Mouse (Mus musculus) thymus, postnatal 36 days (tissue): Measurements from ENCODE around the gene Carns1.
A peak's percentile ranks its signal among the peaks of the same experiment; 100 is the strongest.
"Not testable (repeated sequence)": the region's sequence is repeated elsewhere in the genome, so short reads cannot be mapped to it uniquely, and the experiment has no call there.

Source experiments
- DNase-seq, 2 experiments: peaks; one replicate each; pipeline ENCODE4 v3.0.0; 2022; ENCODE audit warnings: mixed read lengths in 2 of 2

The Carns1 gene

GRCm38 (mm10) chr19:4149283-4149682 lies 26.0 kb downstream of the Carns1 start:
- peak in 1 of 2 experiments; percentile 38 for DNase-seq

- DNase-seq, result no peak
Measured at GRCm38 (mm10) chr19:4148819-4149218, 26.5 kb downstream of the Carns1 start.

- DNase-seq, result peak; percentile 95 to 97
Measured at GRCm38 (mm10) chr19:4148491-4148806, 26.8 kb downstream of the Carns1 start, which contains the start of gene Coro1b. Gene Coro1b, plus strand, starts transcription at chr19:4148619.

- DNase-seq, result no peak
Measured at GRCm38 (mm10) chr19:4147782-4148490, 27.3 kb downstream of the Carns1 start.

- no peak for DNase-seq
Measured at GRCm38 (mm10) chr19:4147022-4147405, 28.3 kb downstream of the Carns1 start.

GRCm38 (mm10) chr19:4146366-4147021 lies 28.8 kb downstream of the Carns1 start:
- no peak for DNase-seq

- DNase-seq, result no peak
Measured at GRCm38 (mm10) chr19:4145936-4146335, 29.3 kb downstream of the Carns1 start.

- peak; percentile 34 to 44 for DNase-seq
Measured at GRCm38 (mm10) chr19:4144550-4145498, 30.5 kb downstream of the Carns1 start.

GRCm38 (mm10) chr19:4143759-4144268 lies 31.5 kb downstream of the Carns1 start, which contains the start of gene Cabp4:
Gene Cabp4, minus strand, starts transcription at chr19:4144033.
- DNase-seq, result no peak

GRCm38 (mm10) chr19:4142416-4143173 lies 32.7 kb downstream of the Carns1 start:
- DNase-seq, result no peak

GRCm38 (mm10) chr19:4140147-4140546 lies 35.1 kb downstream of the Carns1 start:
- DNase-seq, result no peak

GRCm38 (mm10) chr19:4139446-4139845 lies 35.8 kb downstream of the Carns1 start, which contains the start of gene Gpr152:
Gene Gpr152, plus strand, starts transcription at chr19:4139787.
- DNase-seq, result no peak

- DNase-seq, result no peak
Measured at GRCm38 (mm10) chr19:4137913-4138312, 37.4 kb downstream of the Carns1 start.

GRCm38 (mm10) chr19:4136463-4136862 lies 38.8 kb downstream of the Carns1 start:
- DNase-seq, result peak in 1 of 2 experiments; percentile 13

GRCm38 (mm10) chr19:4135963-4136345 lies 39.3 kb downstream of the Carns1 start:
- peak in 1 of 2 experiments; percentile 19 for DNase-seq

GRCm38 (mm10) chr19:4135229-4135962 lies 39.9 kb downstream of the Carns1 start:
- DNase-seq, result not testable (repeated sequence)

GRCm38 (mm10) chr19:4134354-4134753 lies 40.9 kb downstream of the Carns1 start:
- no peak for DNase-seq

GRCm38 (mm10) chr19:4131768-4132167 lies 43.5 kb downstream of the Carns1 start:
- peak in 1 of 2 experiments; percentile 43 for DNase-seq

GRCm38 (mm10) chr19:4131075-4131474 lies 44.2 kb downstream of the Carns1 start:
- no peak for DNase-seq

GRCm38 (mm10) chr19:4130106-4130505 lies 45.2 kb downstream of the Carns1 start:
- DNase-seq, result no peak

- DNase-seq, result no peak
Measured at GRCm38 (mm10) chr19:4129462-4129861, 45.8 kb downstream of the Carns1 start.
